Mouse (Mus musculus) liver, embryonic 12.5 days (tissue): Measurements from ENCODE around the gene Ptpra. TPM values are rescaled to one million over a fixed set of nuclear protein-coding genes. Genes with fewer than 3 reads are reported as not detected.
A peak's percentile ranks its signal among the peaks of the same experiment; 100 is the strongest.
"Not testable (repeated sequence)": the region's sequence is repeated elsewhere in the genome, so short reads cannot be mapped to it uniquely, and the experiment has no call there.

Experiments used
- ATAC-seq: fragments of 200-750 bp; cut with Nextera tagmentation; 2 replicates; pipeline ENCODE4 v1.8.0; 2017; ENCODE audit warnings: moderate number of reproducible peaks, mild to moderate bottlenecking, moderate library complexity
- H3K27ac ChIP-seq: fragments of 300-500 bp; sonication (generic); 2 replicates; pipeline ENCODE4 v1.5.1; 2016; ENCODE audit warnings: mild to moderate bottlenecking
- H3K27me3 ChIP-seq: fragments of 300-500 bp; sonication (generic); replicated peaks from 2 replicates; pipeline ENCODE4 v1.6.1; 2016; ENCODE audit warnings: mild to moderate bottlenecking, moderate library complexity
- H3K36me3 ChIP-seq: fragments of 300-500 bp; sonication (generic); 2 replicates; pipeline ENCODE4 v1.6.1; 2016; ENCODE audit warnings: mild to moderate bottlenecking, moderate library complexity
- H3K4me1 ChIP-seq: fragments of 300-500 bp; sonication (generic); 2 replicates; pipeline ENCODE4 v1.6.1; 2016
- H3K4me2 ChIP-seq: fragments of 300-500 bp; sonication (generic); 2 replicates; pipeline ENCODE4 v1.6.1; 2016; ENCODE audit warnings: mild to moderate bottlenecking, moderate library complexity
- H3K4me3 ChIP-seq: fragments of 300-500 bp; sonication (generic); 2 replicates; pipeline ENCODE4 v1.5.1; 2016; ENCODE audit warnings: mild to moderate bottlenecking, moderate library complexity
- H3K9ac ChIP-seq: fragments of 300-500 bp; sonication (generic); 2 replicates; pipeline ENCODE4 v1.6.1; 2016; ENCODE audit warnings: mild to moderate bottlenecking, moderate library complexity
- H3K9me3 ChIP-seq: fragments of 300-500 bp; sonication (generic); replicated peaks from 2 replicates; pipeline ENCODE4 v1.6.1; 2016; ENCODE audit warnings: mild to moderate bottlenecking, moderate library complexity
- WGBS: fragments of 180-500 bp; shearing (Covaris S2); methylation state at CpG from one replicate; pipeline ENCODE4 v1.1.7; 2016; ENCODE audit not compliant: insufficient replicate concordance; 5-methylcytosine and 5-hydroxymethylcytosine counted together
- polyA plus RNA-seq: library from polyadenylated mRNA; unstranded; fragments of >200 nt; fragmentation: Nextera tagmentation; extraction: Ambion mirVana; gene quantifications from 2 replicates; pipeline ENCODE4 v1.2.1, GENCODE M21; 2016

Ptpra gene
- polyA plus RNA-seq, 1 experiment from 2014 or later, result 51.3 TPM

DNA sequence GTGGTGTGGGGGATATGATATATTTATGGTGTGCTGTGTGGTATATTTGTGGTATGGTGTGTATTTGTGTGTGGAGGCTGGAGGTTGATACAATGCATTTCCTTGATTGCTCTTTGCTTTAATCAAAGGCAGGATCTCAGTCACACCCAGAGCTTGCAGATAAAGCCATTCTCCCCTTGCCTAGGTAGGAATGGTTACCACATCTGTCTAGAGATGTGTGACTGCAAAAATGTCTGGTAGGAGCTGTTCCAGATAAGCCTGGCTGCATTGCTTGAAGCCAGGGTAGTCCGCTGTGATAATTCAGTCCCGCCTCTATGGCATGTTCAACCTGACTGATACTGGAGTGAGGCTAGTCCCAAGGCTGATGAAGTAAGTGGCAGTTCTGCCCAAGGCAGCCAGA lies 19.9 kb downstream of the Ptpra start:
- H3K4me2 ChIP-seq, result peak overlapping the region; percentile 27; the same call in 1 of the 2 replicates
- no peak overlapping the region for H3K4me3 ChIP-seq
- H3K27me3 ChIP-seq, result no peaks in the 10 kb centered on the region
- H3K27ac ChIP-seq, result peak overlapping the region; percentile 39; the same call in 1 of the 2 replicates
- H3K9me3 ChIP-seq, result no peaks in the 10 kb centered on the region
- no peak overlapping the region for H3K9ac ChIP-seq
- peaks cover 73% of the 10 kb centered on the region for H3K4me1 ChIP-seq
- H3K36me3 ChIP-seq, result no peaks in the 10 kb centered on the region
- WGBS, result 12% methylated on average over 2 of the region's 2 CpGs
- peak; percentile 98 for ATAC-seq

GRCm38 (mm10) chr2:130472908-130473510 lies 22.9 kb downstream of the Ptpra start:
- 33% methylated on average over 8 of the region's 8 CpGs for WGBS
- no peak for ATAC-seq
- peaks cover 5% of the 10 kb centered on the region for H3K36me3 ChIP-seq
- H3K27me3 ChIP-seq, result no peaks in the 10 kb centered on the region
- no peak overlapping the region for H3K27ac ChIP-seq
- H3K9me3 ChIP-seq, result no peaks in the 10 kb centered on the region
- no peak overlapping the region; the same call in 1 of the 2 replicates for H3K4me2 ChIP-seq
- no peak overlapping the region for H3K4me3 ChIP-seq
- H3K4me1 ChIP-seq, result peaks cover 59% of the 10 kb centered on the region
- no peak overlapping the region for H3K9ac ChIP-seq

DNA sequence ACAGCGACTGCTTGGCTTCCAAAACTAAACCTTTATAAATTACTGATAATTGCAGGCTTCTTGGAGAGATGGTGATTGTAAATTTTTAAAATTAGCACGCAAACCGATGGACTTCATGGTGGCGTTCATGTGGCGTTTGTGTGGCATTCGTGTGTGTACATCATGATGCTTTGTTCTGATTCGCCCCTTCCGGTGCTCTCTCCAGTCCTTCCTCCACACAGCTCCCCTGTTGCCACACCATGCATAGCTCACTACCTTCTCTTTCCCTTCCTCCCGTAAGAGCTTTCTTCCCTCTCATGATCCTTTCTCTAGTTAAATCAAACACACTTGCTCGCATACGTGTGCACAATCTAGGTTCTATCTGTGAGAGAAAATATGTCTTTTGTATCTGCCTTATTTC lies 25.7 kb downstream of the Ptpra start:
- peaks cover 32% of the 10 kb centered on the region for H3K4me1 ChIP-seq
- peaks cover 8% of the 10 kb centered on the region for H3K36me3 ChIP-seq
- H3K9me3 ChIP-seq, result no peaks in the 10 kb centered on the region
- ATAC-seq, result no peak
- H3K4me3 ChIP-seq, result no peak overlapping the region
- no peak overlapping the region for H3K4me2 ChIP-seq
- no peaks in the 10 kb centered on the region for H3K27me3 ChIP-seq
- no peak overlapping the region for H3K27ac ChIP-seq
- H3K9ac ChIP-seq, result no peak overlapping the region
- WGBS, result 84% methylated on average over 11 of the region's 11 CpGs

GRCm38 (mm10) chr2:130476666-130477297 lies 26.7 kb downstream of the Ptpra start:
- no peak overlapping the region for H3K4me3 ChIP-seq
- H3K4me2 ChIP-seq, result no peak overlapping the region
- H3K27ac ChIP-seq, result no peak overlapping the region
- peaks cover 23% of the 10 kb centered on the region for H3K4me1 ChIP-seq
- 69% methylated on average over 6 of the region's 6 CpGs for WGBS
- no peaks in the 10 kb centered on the region for H3K27me3 ChIP-seq
- no peak overlapping the region for H3K9ac ChIP-seq
- peaks cover 8% of the 10 kb centered on the region for H3K36me3 ChIP-seq
- no peak for ATAC-seq
- H3K9me3 ChIP-seq, result no peaks in the 10 kb centered on the region

- H3K27ac ChIP-seq, result no peak overlapping the region
- H3K4me1 ChIP-seq, result no peaks in the 10 kb centered on the region
- WGBS, result 84% methylated on average over 4 of the region's 4 CpGs
- no peaks in the 10 kb centered on the region for H3K9me3 ChIP-seq
- ATAC-seq, result no peak
- no peak overlapping the region for H3K4me2 ChIP-seq
- H3K9ac ChIP-seq, result no peak overlapping the region
- no peaks in the 10 kb centered on the region for H3K27me3 ChIP-seq
- H3K4me3 ChIP-seq, result no peak overlapping the region
- H3K36me3 ChIP-seq, result peaks cover 8% of the 10 kb centered on the region
Measured at GRCm38 (mm10) chr2:130482177-130482576, 32.1 kb downstream of the Ptpra start.

GRCm38 (mm10) chr2:130482700-130483099 lies 32.6 kb downstream of the Ptpra start:
- ATAC-seq, result no peak
- 88% methylated on average over 3 of the region's 3 CpGs for WGBS
- H3K9ac ChIP-seq, result no peak overlapping the region
- no peak overlapping the region for H3K4me2 ChIP-seq
- H3K27ac ChIP-seq, result no peak overlapping the region
- no peaks in the 10 kb centered on the region for H3K9me3 ChIP-seq
- H3K36me3 ChIP-seq, result peaks cover 6% of the 10 kb centered on the region
- H3K4me1 ChIP-seq, result no peaks in the 10 kb centered on the region
- H3K27me3 ChIP-seq, result no peaks in the 10 kb centered on the region
- H3K4me3 ChIP-seq, result no peak overlapping the region

DNA sequence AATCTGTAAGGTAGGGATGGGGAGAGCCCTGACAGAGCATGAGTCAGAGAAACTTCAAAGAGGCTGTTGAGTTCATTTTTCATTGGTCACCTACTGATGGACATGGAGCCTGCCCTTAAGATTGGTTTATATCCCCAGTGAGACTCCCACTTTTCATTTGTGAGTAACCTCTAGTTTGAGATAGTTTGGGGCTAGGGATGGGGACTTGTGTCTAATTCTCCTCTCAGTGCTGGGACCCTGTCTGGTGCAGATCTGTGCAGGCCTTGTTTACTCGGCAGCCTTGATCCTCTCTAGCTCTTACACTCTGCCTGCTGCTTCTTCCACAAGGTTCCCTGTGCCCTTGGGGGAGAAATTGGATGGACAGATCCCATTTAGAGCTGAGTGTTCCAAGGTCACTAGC lies 34.1 kb downstream of the Ptpra start:
- Histone ChIP-seq H3K9ac (no peak overlapping the region), H3K27ac (no peak overlapping the region), H3K4me1 (0 out of 2 replicates have a peak, but pooled peaks cover 3% of the 10 kb centered on the region), H3K9me3 (no peaks in the 10 kb centered on the region), H3K4me3 (no peak overlapping the region), H3K4me2 (no peak overlapping the region), H3K27me3 (no peaks in the 10 kb centered on the region), H3K36me3 (no peaks in the 10 kb centered on the region)
- 77% methylated on average over 1 of the region's 1 CpGs for WGBS
- ATAC-seq, result no peak

- Histone ChIP-seq H3K9ac (no peak overlapping the region), H3K27me3 (no peaks in the 10 kb centered on the region), H3K36me3 (no peaks in the 10 kb centered on the region), H3K4me2 (no peak overlapping the region), H3K4me1 (peaks cover 9% of the 10 kb centered on the region), H3K9me3 (no peaks in the 10 kb centered on the region), H3K4me3 (no peak overlapping the region), H3K27ac (no peak overlapping the region)
- 92% methylated on average over 2 of the region's 2 CpGs for WGBS
- ATAC-seq, result no peak
Measured at GRCm38 (mm10) chr2:130488002-130488401, 37.9 kb downstream of the Ptpra start.

DNA sequence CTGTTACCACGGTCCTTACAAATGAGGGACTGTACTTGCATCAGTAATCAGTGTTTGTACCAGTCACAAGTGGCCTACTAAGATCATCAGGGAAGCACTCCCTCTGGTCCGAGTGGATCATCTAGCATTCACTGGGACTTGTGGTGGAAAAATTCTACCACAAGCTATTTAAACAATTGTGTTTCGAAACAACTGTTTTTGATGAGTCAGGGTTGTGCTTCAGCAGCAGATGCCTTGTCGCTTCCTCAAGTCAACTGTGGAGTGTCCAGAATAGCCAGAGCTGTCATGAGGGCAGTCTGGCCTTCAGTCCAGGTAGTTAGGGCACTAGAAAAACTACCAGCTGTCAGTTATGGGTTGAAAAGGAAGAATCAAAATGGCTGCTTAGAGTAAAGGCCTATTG lies 38.5 kb downstream of the Ptpra start:
- H3K4me3 ChIP-seq, result no peak overlapping the region
- 62% methylated on average over 4 of the region's 4 CpGs for WGBS
- H3K4me2 ChIP-seq, result no peak overlapping the region
- peaks cover 9% of the 10 kb centered on the region for H3K4me1 ChIP-seq
- H3K9me3 ChIP-seq, result no peaks in the 10 kb centered on the region
- no peak overlapping the region for H3K27ac ChIP-seq
- ATAC-seq, result no peak
- no peak overlapping the region for H3K9ac ChIP-seq
- H3K36me3 ChIP-seq, result no peaks in the 10 kb centered on the region
- H3K27me3 ChIP-seq, result no peaks in the 10 kb centered on the region

DNA sequence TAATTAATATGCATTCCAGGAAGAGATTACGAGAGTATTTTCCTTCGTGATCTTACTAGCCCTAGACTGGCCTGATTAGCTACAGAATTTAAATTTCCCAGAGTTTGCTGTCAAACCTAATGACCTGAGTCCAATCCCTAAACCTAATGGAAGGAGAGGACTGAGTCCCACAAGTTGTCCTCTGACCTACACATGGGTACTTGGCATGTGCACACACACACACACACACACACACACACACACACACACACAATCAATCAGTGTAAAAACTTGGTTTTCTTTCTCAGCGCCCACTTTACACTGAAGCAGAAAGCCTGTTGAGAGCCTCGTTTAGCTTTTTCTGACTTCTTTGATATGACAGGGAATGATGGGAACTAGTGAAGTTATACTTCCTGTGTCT lies 41.1 kb downstream of the Ptpra start:
- Histone ChIP-seq H3K27me3 (no peaks in the 10 kb centered on the region), H3K36me3 (no peaks in the 10 kb centered on the region), H3K4me1 (peaks cover 30% of the 10 kb centered on the region), H3K4me2 (no peak overlapping the region), H3K4me3 (no peak overlapping the region), H3K9me3 (no peaks in the 10 kb centered on the region), H3K27ac (no peak overlapping the region), H3K9ac (no peak overlapping the region)
- WGBS, result 71% methylated on average over 4 of the region's 4 CpGs
- no peak for ATAC-seq

DNA sequence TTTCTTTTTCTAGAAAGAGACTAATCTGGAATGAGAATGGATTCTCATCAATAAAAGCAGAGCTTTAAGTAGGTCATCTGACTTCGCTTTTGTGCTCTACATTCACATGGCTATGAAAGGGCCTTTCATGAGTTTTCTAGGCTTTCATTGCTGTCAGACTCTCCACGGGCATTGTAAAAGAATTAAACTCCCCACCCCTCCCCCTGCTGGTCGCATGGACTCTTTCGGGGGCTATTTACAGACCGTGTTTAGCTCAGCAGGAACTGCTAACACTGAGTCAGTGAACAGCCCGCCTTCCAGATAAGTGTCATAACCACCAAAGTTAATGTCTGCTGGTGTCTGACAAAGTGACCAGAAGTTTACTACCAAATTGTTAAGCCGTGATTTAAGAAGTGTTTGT lies 41.5 kb downstream of the Ptpra start:
- H3K27me3 ChIP-seq, result no peaks in the 10 kb centered on the region
- H3K9ac ChIP-seq, result no peak overlapping the region
- 27% methylated on average over 7 of the region's 7 CpGs for WGBS
- ATAC-seq, result no peak
- no peak overlapping the region for H3K4me2 ChIP-seq
- no peaks in the 10 kb centered on the region for H3K36me3 ChIP-seq
- H3K27ac ChIP-seq, result no peak overlapping the region
- H3K4me3 ChIP-seq, result no peak overlapping the region
- H3K9me3 ChIP-seq, result no peaks in the 10 kb centered on the region
- H3K4me1 ChIP-seq, result peaks cover 30% of the 10 kb centered on the region

GRCm38 (mm10) chr2:130495114-130495513 lies 45.0 kb downstream of the Ptpra start:
- H3K27me3 ChIP-seq, ATAC-seq: not testable (repeated sequence)
- 77% methylated on average over 4 of the region's 4 CpGs for WGBS

GRCm38 (mm10) chr2:130496037-130496436 lies 46.0 kb downstream of the Ptpra start:
- ATAC-seq, result no peak
- no peak overlapping the region for H3K4me3 ChIP-seq
- H3K27me3 ChIP-seq, result no peaks in the 10 kb centered on the region
- 57% methylated on average over 6 of the region's 6 CpGs for WGBS
- H3K9me3 ChIP-seq, result no peaks in the 10 kb centered on the region
- H3K4me2 ChIP-seq, result no peak overlapping the region
- H3K27ac ChIP-seq, result no peak overlapping the region
- H3K36me3 ChIP-seq, result no peaks in the 10 kb centered on the region
- H3K9ac ChIP-seq, result no peak overlapping the region
- H3K4me1 ChIP-seq, result peaks cover 27% of the 10 kb centered on the region

More at GRCm38 (mm10) chr2:130495114-130495513, 45.0 kb downstream of the Ptpra start:
- H3K9me3 ChIP-seq, H3K9ac ChIP-seq, H3K36me3 ChIP-seq, H3K4me3 ChIP-seq, H3K4me2 ChIP-seq, H3K27ac ChIP-seq: not testable (repeated sequence)
- H3K4me1 ChIP-seq, result peaks cover 27% of the 10 kb centered on the region
